Mouse (Mus musculus): Measurements from ENCODE around the gene Zfand6. TPM values are rescaled to one million over a fixed set of nuclear protein-coding genes. Genes with fewer than 3 reads are reported as not detected.

The Zfand6 gene
- polyA plus RNA-seq, 1 experiment from 2014 or later = 187 TPM

DNA sequence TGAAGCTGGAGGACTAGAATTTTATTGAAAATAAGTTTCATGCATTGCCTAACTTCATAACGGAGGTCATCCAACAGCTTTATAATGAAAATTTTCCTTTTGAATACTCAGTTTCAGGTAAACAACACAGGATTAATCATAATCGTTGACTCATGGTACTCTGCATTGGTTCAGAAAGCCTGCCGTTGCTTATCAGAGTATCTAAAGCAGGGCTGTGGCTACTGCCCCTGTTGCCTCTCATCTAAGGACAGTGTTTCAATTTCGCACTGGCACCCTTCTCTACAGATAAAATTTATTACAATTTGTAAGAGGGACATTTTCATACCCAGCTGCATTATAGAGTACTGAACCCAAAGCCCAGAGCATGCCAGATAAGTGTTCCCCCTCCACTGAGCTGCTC is 77.3 kb downstream of the Zfand6 start:
- in situ Hi-C loops (cut with MboI; ENCODE audit: low pct_unique_long_range_greater_than_20kb) = no loop called here
- no peak for TF ChIP-seq CTCF (IDR thresholded peaks at IDR 0.05)
- CTCF ChIA-PET = interaction anchor here (1.1 to 1.7 kb wide), 2 partner anchors 9 to 17 kb away, joined by 3 to 4 read pairs; no protein-coding TSS in a partner anchor
- no peaks in the 10 kb centered on the region for H3K27me3 ChIP-seq
- DNase-seq (ENCODE audit: low read depth, low spot score) (no peak), ATAC-seq (no peak)
- POLR2A ChIA-PET = no interaction called here

DNA sequence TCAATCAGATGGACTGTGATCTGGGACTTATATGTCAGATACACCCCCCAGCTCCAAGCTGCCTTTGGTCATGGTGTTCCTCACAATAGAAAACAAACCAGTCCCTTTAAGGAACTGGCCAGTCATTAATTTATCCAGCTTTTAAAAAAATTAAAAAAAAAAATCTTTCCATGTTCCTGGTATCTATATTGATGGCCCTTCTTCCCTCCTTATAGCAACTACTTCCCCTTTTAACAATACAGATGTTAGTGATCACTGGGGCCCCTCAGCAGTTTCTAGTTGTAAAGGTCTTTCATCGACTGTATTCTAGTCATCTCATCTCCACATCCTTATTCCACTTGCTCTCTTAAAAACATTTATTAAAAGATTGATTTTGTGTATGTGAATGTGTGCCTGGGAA is 78.2 kb downstream of the Zfand6 start:
- no peak for ATAC-seq
- POLR2A ChIA-PET = no interaction called here

DNA sequence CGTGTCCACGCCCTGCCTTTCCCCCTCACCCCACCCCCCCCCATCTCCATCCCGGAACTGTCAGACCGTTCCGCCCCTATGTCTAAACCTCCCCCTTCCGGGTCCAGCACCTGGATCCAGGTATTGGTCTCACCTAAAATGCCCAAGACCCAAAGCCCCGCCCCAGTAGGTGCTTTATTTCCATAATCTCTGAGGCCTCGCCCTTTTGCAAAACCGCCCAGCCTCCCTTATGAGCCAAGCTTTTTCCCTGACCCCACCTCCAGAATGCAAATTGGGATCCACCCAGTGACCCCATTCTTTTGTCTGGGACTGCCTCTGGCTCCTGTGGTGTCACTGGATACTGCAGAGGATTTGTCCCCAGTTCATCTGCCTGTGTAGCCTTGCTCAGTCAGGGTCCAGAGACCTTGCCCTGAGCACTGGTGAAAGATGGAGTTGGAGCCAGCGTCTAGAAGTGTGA is 83.4 kb downstream of the Zfand6 start, which contains the start of gene Fah:
Fah (minus strand) TSS at position 430 of the 457 bp plus-strand sequence.
- DNase-seq (ENCODE audit: low read depth, low spot score) = no peak
- POLR2A ChIA-PET = no interaction called here
- no peaks in the 10 kb centered on the region for H3K27me3 ChIP-seq
- CTCF ChIA-PET = no interaction called here
- ATAC-seq = no peak
- in situ Hi-C loops (cut with MboI; ENCODE audit: low pct_unique_long_range_greater_than_20kb) = no loop called here
- no peak for TF ChIP-seq CTCF (IDR thresholded peaks at IDR 0.05)

More for the DNA sequence above, 78.2 kb downstream of the Zfand6 start:
- no peak for TF ChIP-seq CTCF (IDR thresholded peaks at IDR 0.05)
- in situ Hi-C loops (cut with MboI; ENCODE audit: low pct_unique_long_range_greater_than_20kb) = no loop called here
- no peaks in the 10 kb centered on the region for H3K27me3 ChIP-seq
- no peak for DNase-seq (ENCODE audit: low read depth, low spot score)
- CTCF ChIA-PET = interaction anchor here (1.7 kb wide), 1 partner anchor 10 kb away, joined by 4 read pairs; no protein-coding TSS in a partner anchor

DNA sequence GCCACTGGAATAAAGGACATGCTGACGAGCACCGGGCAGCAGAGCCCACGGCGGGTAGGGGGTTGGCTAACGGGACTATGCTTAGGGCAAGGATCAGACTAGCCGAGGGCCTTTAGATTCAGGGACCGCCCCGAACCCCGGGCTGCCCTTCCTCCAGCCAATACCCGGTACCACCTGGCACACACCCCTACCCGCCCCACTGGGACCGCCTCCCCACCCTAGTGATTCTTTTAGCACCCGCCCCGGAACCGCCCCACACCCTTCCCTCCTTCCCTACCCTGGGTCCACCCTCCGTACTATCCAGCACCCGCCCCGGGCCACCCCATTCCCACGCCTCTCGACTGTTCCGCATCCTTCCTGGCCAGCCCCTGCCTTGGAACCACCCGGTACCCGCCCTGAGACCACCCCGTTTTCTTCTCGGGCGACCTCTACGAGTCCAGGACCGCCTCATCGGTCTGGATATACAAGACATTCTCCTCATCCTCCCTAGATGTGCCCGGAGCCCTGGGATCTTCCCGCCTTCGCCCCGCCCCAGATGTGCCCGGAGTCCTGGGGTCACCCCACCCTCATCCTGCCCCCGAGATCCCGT is 84.0 kb downstream of the Zfand6 start:
- in situ Hi-C loops (cut with MboI; ENCODE audit: low pct_unique_long_range_greater_than_20kb) = no loop called here
- no peak for TF ChIP-seq CTCF (IDR thresholded peaks at IDR 0.05)
- ChIA-PET CTCF (interaction anchor here (1.0 kb wide), 1 partner anchor 144 kb away, joined by 3 read pairs; no protein-coding TSS in a partner anchor), POLR2A (no interaction called here)
- H3K27me3 ChIP-seq = no peaks in the 10 kb centered on the region
- DNase-seq (ENCODE audit: low read depth, low spot score) (no peak), ATAC-seq (peak; percentile 79)

DNA sequence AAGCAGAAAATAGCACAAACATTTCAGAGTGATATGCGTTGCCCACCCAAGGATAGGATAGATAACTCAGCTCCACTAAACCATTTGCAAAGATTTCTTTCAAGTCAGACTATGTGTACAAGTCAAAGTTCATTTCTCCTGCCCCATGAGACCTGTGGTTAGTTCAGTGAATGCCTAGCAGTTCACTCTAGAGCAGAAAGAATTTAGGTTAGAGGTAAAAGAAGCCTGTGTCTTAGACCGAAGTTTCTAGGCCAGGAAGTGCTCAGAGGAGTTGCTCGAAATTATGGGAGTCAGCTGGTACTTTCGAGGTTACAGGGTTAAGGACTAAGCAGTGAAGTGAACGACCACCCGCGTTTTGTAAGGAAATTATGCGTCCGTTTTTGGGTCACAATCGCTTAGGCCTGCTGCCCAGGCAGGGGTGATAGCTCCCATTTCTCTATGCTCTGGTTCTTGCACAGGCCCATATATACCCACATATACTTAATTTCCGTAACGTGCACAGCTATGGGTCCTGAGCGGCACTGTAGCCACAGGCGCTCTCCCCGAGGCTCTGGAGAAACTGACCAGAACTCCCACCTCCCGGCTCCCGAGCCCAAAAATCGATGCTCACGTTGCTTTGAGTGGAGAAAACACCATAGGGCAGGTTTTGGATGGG is 84.6 kb downstream of the Zfand6 start:
- ATAC-seq (peak; percentile 52), DNase-seq (ENCODE audit: low read depth, low spot score) (no peak)
- no peak for TF ChIP-seq CTCF (IDR thresholded peaks at IDR 0.05)
- no peaks in the 10 kb centered on the region for H3K27me3 ChIP-seq
- CTCF ChIA-PET = interaction anchor here (1.0 kb wide), 1 partner anchor 144 kb away, joined by 3 read pairs; no protein-coding TSS in a partner anchor
- POLR2A ChIA-PET = interaction anchor here (0.6 to 0.7 kb wide), 2 partner anchors 9 to 60 kb away, joined by 3 read pairs; no protein-coding TSS in a partner anchor
- in situ Hi-C loops (cut with MboI; ENCODE audit: low pct_unique_long_range_greater_than_20kb) = no loop called here

DNA sequence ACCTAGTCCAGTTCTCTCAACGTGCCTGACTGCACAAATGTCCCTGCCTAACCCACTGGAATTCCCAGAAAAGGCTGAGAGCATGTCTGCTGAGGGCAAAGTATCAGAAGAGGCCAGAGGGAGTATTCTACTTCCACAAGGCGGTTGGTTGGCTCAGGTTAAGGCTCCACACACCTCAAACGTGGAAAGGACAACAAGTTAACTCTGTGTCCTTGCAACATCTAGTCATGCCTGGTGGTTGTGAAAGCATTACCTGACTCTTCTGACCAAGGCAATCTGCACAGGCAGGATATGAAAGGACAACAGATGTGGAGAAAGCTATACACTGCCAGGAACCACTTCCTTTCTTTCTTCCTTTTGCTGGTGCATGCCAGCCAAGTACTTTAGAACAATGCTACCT is 85.3 kb downstream of the Zfand6 start:
- TF ChIP-seq CTCF (IDR thresholded peaks at IDR 0.05) = no peak
- ATAC-seq (no peak), DNase-seq (ENCODE audit: low read depth, low spot score) (no peak)
- in situ Hi-C loops (cut with MboI; ENCODE audit: low pct_unique_long_range_greater_than_20kb) = no loop called here
- CTCF ChIA-PET = interaction anchor here (1.2 to 1.6 kb wide), 2 partner anchors 145 to 248 kb away, joined by 3 to 4 read pairs; no protein-coding TSS in a partner anchor
- H3K27me3 ChIP-seq = no peaks in the 10 kb centered on the region
- POLR2A ChIA-PET = interaction anchor here (0.6 kb wide), 2 partner anchors 37 to 61 kb away, joined by 3 to 4 read pairs; no protein-coding TSS in a partner anchor

DNA sequence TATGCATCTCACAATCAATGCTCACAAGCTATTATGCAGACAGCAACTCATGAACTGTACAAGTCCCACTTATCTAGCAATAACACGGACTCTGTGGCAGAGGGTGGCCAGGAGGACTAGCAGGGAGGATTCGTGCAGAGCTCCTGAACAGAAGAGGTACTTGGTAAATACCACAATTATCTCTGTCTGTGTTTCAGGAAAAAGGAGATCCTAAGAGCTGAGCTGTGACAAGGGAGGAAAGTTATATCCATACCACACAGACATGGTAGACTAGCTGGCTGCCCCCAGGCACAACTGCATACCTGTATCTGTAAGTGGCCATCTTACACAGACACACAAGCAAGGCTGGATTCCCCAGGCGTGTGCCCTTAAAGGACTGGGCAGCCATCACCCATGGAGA is 88.4 kb downstream of the Zfand6 start:
- CTCF ChIA-PET = interaction anchor here (1.2 to 1.7 kb wide), 2 partner anchors 13 to 177 kb away, joined by 4 read pairs; no protein-coding TSS in a partner anchor
- H3K27me3 ChIP-seq = no peaks in the 10 kb centered on the region
- no peak for ATAC-seq
- DNase-seq (ENCODE audit: low read depth, low spot score) = no peak
- in situ Hi-C loops (cut with MboI; ENCODE audit: low pct_unique_long_range_greater_than_20kb) = no loop called here
- TF ChIP-seq CTCF (IDR thresholded peaks at IDR 0.05) = no peak
- POLR2A ChIA-PET = no interaction called here

DNA sequence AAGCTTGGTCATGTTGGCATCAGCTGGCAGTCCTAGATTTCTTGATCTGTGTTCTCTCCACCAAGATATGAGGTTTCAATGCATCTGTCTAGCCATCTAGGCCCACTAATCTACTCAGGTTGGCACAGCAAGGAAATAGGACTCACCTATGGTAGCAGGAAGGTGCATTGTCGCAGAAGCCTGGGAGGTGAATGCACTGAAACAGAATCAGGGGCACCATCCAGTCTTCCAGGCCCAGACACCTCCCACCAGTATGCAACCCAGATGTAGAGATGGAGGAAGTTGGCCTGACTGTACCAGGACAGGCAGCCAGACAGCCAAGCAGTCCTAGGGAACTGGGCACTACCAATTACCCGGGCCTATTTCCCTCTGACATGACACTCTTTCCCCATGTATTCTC is 89.1 kb downstream of the Zfand6 start:
- ChIA-PET POLR2A (no interaction called here), CTCF (interaction anchor here (1.2 to 1.7 kb wide), 2 partner anchors 13 to 178 kb away, joined by 4 read pairs; no protein-coding TSS in a partner anchor)
- no peak for DNase-seq (ENCODE audit: low read depth, low spot score)
- in situ Hi-C loops (cut with MboI; ENCODE audit: low pct_unique_long_range_greater_than_20kb) = no loop called here
- TF ChIP-seq CTCF (IDR thresholded peaks at IDR 0.05) = no peak
- H3K27me3 ChIP-seq = no peaks in the 10 kb centered on the region
- no peak for ATAC-seq

DNA sequence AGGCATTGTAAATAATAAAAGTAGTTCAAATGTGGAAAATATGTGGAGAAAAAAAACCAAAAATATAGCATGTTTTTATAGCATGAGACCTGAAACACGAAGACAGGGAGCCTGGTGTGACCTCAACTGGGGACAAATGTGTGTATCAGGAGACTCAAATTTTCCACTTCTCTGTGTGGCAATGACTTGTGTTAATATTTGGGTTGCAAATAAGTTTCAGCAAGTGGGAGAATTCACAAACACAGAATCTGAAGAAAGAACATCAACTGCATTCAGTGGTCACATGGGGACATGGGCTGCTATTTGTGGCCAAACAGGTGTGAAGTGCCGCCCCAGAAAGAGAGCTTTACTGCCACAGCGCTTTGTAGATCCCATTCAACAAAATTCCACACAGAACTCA is 93.1 kb downstream of the Zfand6 start:
- ChIA-PET CTCF (no interaction called here), POLR2A (interaction anchor here (1.0 kb wide), 1 partner anchor 8 kb away, joined by 3 read pairs; no protein-coding TSS in a partner anchor)
- TF ChIP-seq CTCF (IDR thresholded peaks at IDR 0.05) = no peak
- no peak for DNase-seq (ENCODE audit: low read depth, low spot score)
- ATAC-seq = no peak
- in situ Hi-C loops (cut with MboI; ENCODE audit: low pct_unique_long_range_greater_than_20kb) = loop anchor here (10.0 kb wide), 1 partner anchor 152 kb away; no protein-coding TSS in a partner anchor
- no peaks in the 10 kb centered on the region for H3K27me3 ChIP-seq

DNA sequence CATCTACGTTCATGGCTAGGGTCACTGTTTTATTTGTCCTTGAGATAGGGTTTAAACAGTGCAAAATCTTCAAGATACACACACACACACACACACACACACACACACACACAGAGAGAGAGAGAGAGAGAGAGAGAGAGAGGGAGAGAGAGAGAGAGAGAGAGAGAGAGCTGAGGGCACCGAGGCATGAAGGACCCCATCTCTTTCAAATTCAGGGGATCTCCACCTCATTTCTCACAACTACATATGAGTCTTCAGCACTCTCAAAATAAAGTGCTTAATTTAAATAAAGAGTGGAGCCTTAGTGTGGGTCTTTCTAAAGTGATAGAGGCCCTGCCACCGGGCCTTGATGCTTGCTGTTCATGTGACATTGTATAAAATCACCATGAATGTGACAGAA is 93.8 kb downstream of the Zfand6 start:
- CTCF ChIA-PET = no interaction called here
- DNase-seq (ENCODE audit: low read depth, low spot score) (no peak), ATAC-seq (no peak)
- H3K27me3 ChIP-seq = no peaks in the 10 kb centered on the region
- in situ Hi-C loops (cut with MboI; ENCODE audit: low pct_unique_long_range_greater_than_20kb) = loop anchor here (10.0 kb wide), 1 partner anchor 151 kb away; no protein-coding TSS in a partner anchor
- no peak for TF ChIP-seq CTCF (IDR thresholded peaks at IDR 0.05)
- POLR2A ChIA-PET = interaction anchor here (1.0 kb wide), 1 partner anchor 9 kb away, joined by 3 read pairs; no protein-coding TSS in a partner anchor

DNA sequence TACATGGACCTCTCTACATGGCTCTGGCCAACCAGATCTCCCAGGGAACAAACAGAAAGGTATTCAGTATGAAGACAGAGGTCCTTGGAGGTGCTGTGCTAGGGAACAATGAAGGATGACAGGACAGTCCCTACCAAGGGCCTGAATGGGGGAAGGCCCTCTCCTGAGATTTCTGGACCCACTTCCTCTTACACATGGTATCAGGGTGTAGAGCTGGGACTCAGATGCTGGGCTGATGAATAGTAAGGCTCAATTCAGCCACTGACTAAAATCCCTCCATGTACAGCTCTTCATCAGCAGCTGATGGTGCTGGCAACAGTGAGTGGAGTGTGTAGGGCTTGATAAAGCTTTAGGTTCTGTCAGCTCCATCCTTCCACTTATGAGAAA is 94.8 kb downstream of the Zfand6 start:
- no peak for DNase-seq (ENCODE audit: low read depth, low spot score)
- ATAC-seq = no peak
- H3K27me3 ChIP-seq = no peaks in the 10 kb centered on the region
- POLR2A ChIA-PET = no interaction called here
- in situ Hi-C loops (cut with MboI; ENCODE audit: low pct_unique_long_range_greater_than_20kb) = loop anchor here (5.0 to 10.0 kb wide), 4 partner anchors 48 to 182 kb away; no protein-coding TSS in a partner anchor
- CTCF ChIA-PET = interaction anchor here (0.7 to 2.8 kb wide), 13 partner anchors 8 to 200 kb away, joined by 3 to 15 read pairs (median 4); no protein-coding TSS in a partner anchor
- no peak for TF ChIP-seq CTCF (IDR thresholded peaks at IDR 0.05)
